Mouse (Mus musculus) hindbrain, embryonic 10.5 days (tissue): ENCODE results near the gene Mydgf. TPM values are rescaled to one million over a fixed set of nuclear protein-coding genes. Genes with fewer than 3 reads are reported as not detected.

Experiments
- DNase-seq: peaks from one replicate; pipeline ENCODE4 v3.0.0-alpha.2; 2017; ENCODE audit warnings: low spot score
- H3K27ac ChIP-seq: fragments of 300-500 bp; sonication (generic); 2 replicates; pipeline ENCODE4 v1.5.1; 2016; ENCODE audit warnings: mild to moderate bottlenecking, moderate library complexity
- H3K27me3 ChIP-seq: fragments of 300-500 bp; sonication (generic); 2 replicates; pipeline ENCODE4 v1.6.1; 2016; ENCODE audit warnings: mild to moderate bottlenecking; ENCODE audit not compliant: poor library complexity, insufficient read depth, severe bottlenecking
- H3K36me3 ChIP-seq: fragments of 300-500 bp; sonication (generic); 2 replicates; pipeline ENCODE4 v1.6.1; 2016; ENCODE audit warnings: mild to moderate bottlenecking, moderate library complexity
- H3K4me1 ChIP-seq: fragments of 300-500 bp; sonication (generic); replicated peaks from 2 replicates; pipeline ENCODE4 v1.6.1; 2016; ENCODE audit warnings: mild to moderate bottlenecking
- H3K4me3 ChIP-seq: fragments of 300-500 bp; sonication (generic); 2 replicates; pipeline ENCODE4 v1.5.1; 2016; ENCODE audit warnings: mild to moderate bottlenecking, moderate library complexity
- H3K9me3 ChIP-seq: fragments of 300-500 bp; sonication (generic); 2 replicates; pipeline ENCODE4 v1.6.1; 2016; ENCODE audit warnings: mild to moderate bottlenecking, moderate library complexity
- WGBS: fragments of 180-500 bp; shearing (Covaris S2); methylation state at CpG from one replicate; pipeline ENCODE4 v1.1.7; 2016; 5-methylcytosine and 5-hydroxymethylcytosine counted together
- polyA plus RNA-seq: library from polyadenylated mRNA; unstranded; fragments of >200 nt; fragmentation: Nextera tagmentation; extraction: Ambion mirVana; gene quantifications from 2 replicates; pipeline ENCODE4 v1.2.1, GENCODE M21; 2016

The Mydgf gene
- polyA plus RNA-seq, 1 experiment from 2014 or later, result 70.5 TPM

GRCm38 (mm10) chr17:56134463-56134971 lies 49.2 kb downstream of the Mydgf start:
- Histone ChIP-seq H3K36me3 (peaks cover 22% of the 10 kb centered on the region), H3K9me3 (no peaks in the 10 kb centered on the region; the same call in 1 of the 2 replicates), H3K4me3 (peak overlapping the region; percentile 47), H3K27me3 (peaks cover 42% of the 10 kb centered on the region), H3K27ac (peak overlapping the region; percentile 60; the same call in 1 of the 2 replicates), H3K4me1 (peaks cover 61% of the 10 kb centered on the region)
- WGBS, result 1% methylated on average over 27 of the region's 27 CpGs
- DNase-seq, result peak; percentile 68

GRCm38 (mm10) chr17:56133457-56134363 lies 50.0 kb downstream of the Mydgf start:
- Histone ChIP-seq H3K9me3 (no peaks in the 10 kb centered on the region; the same call in 1 of the 2 replicates), H3K36me3 (peaks cover 29% of the 10 kb centered on the region), H3K4me3 (peak overlapping the region; percentile 47), H3K27ac (peak overlapping the region; percentile 60), H3K4me1 (peaks cover 53% of the 10 kb centered on the region), H3K27me3 (peaks cover 34% of the 10 kb centered on the region)
- 16% methylated on average over 20 of the region's 21 CpGs for WGBS
- peak; percentile 66 for DNase-seq

- peaks cover 43% of the 10 kb centered on the region for H3K4me1 ChIP-seq
- 6% methylated on average over 14 of the region's 14 CpGs for WGBS
- no peak overlapping the region for H3K27ac ChIP-seq
Measured at GRCm38 (mm10) chr17:56132661-56133060, 51.1 kb downstream of the Mydgf start.

GRCm38 (mm10) chr17:56131814-56132213 lies 51.9 kb downstream of the Mydgf start:
- Histone ChIP-seq H3K27ac (no peak overlapping the region), H3K36me3 (peaks cover 45% of the 10 kb centered on the region), H3K27me3 (peaks cover 15% of the 10 kb centered on the region), H3K9me3 (no peaks in the 10 kb centered on the region; the same call in 1 of the 2 replicates), H3K4me1 (peaks cover 35% of the 10 kb centered on the region), H3K4me3 (no peak overlapping the region)
- WGBS, result 40% methylated on average over 7 of the region's 7 CpGs
- peak; percentile 68 for DNase-seq

More at GRCm38 (mm10) chr17:56132661-56133060, 51.1 kb downstream of the Mydgf start:
- Histone ChIP-seq H3K27me3 (peaks cover 24% of the 10 kb centered on the region), H3K9me3 (no peaks in the 10 kb centered on the region; the same call in 1 of the 2 replicates), H3K36me3 (peaks cover 36% of the 10 kb centered on the region), H3K4me3 (no peak overlapping the region; the same call in 1 of the 2 replicates)
- peak; percentile 70 for DNase-seq

- Histone ChIP-seq H3K27me3 (peaks cover 13% of the 10 kb centered on the region), H3K36me3 (peaks cover 46% of the 10 kb centered on the region), H3K27ac (no peak overlapping the region), H3K4me1 (peaks cover 35% of the 10 kb centered on the region), H3K9me3 (no peaks in the 10 kb centered on the region; the same call in 1 of the 2 replicates), H3K4me3 (no peak overlapping the region)
- no peak for DNase-seq
- 93% methylated on average over 10 of the region's 10 CpGs for WGBS
Measured at GRCm38 (mm10) chr17:56131136-56131535, 52.6 kb downstream of the Mydgf start.

- H3K36me3 ChIP-seq, result peaks cover 56% of the 10 kb centered on the region
- no peak for DNase-seq
- 93% methylated on average over 15 of the region's 15 CpGs for WGBS
- peaks cover 30% of the 10 kb centered on the region for H3K27me3 ChIP-seq
- H3K4me3 ChIP-seq, result no peak overlapping the region
- H3K9me3 ChIP-seq, result peaks cover 2% of the 10 kb centered on the region
- H3K4me1 ChIP-seq, result peaks cover 19% of the 10 kb centered on the region
- no peak overlapping the region for H3K27ac ChIP-seq
Measured at GRCm38 (mm10) chr17:56128246-56128645, 55.5 kb downstream of the Mydgf start.

GRCm38 (mm10) chr17:56126175-56126574 lies 57.5 kb downstream of the Mydgf start:
- H3K9me3 ChIP-seq, result peaks cover 19% of the 10 kb centered on the region
- H3K4me1 ChIP-seq, result peaks cover 12% of the 10 kb centered on the region
- H3K27ac ChIP-seq, result no peak overlapping the region
- peaks cover 50% of the 10 kb centered on the region for H3K27me3 ChIP-seq
- no peak overlapping the region for H3K4me3 ChIP-seq
- 80% methylated on average over 11 of the region's 11 CpGs for WGBS
- peaks cover 56% of the 10 kb centered on the region for H3K36me3 ChIP-seq
- DNase-seq, result no peak

Other genes with a start within 250 kb of the Mydgf start
- gene Zfp119b, start 234.4 kb downstream of the Mydgf start, polyA plus RNA-seq, result 4.6 and 5.6 TPM in 2 replicates
- gene Ebi3, start 231.3 kb downstream of the Mydgf start, polyA plus RNA-seq, result 1.9 and 2.8 TPM in 2 replicates
- gene Yju2, start 224.8 kb downstream of the Mydgf start, polyA plus RNA-seq, result 28.5 and 31.3 TPM in 2 replicates
- gene Shd, start 213.5 kb downstream of the Mydgf start, polyA plus RNA-seq, result 52.0 and 105 TPM in 2 replicates
- 67.6 and 99.5 TPM in 2 replicates for gene Fsd1, start 197.4 kb downstream of the Mydgf start, polyA plus RNA-seq
- gene Stap2, start 178.3 kb downstream of the Mydgf start, polyA plus RNA-seq, result 6.0 and 8.3 TPM in 2 replicates
- 131 and 177 TPM in 2 replicates for gene Mpnd, start 178.2 kb downstream of the Mydgf start, polyA plus RNA-seq
- 161 and 163 TPM in 2 replicates for gene Sh3gl1, start 147.3 kb downstream of the Mydgf start, polyA plus RNA-seq
- 35.3 and 46.0 TPM in 2 replicates for gene Chaf1a, start 143.5 kb downstream of the Mydgf start, polyA plus RNA-seq
- 38.7 and 52.7 TPM in 2 replicates for gene Ubxn6, start 108.9 kb downstream of the Mydgf start, polyA plus RNA-seq
- gene Hdgfl2, start 104.3 kb downstream of the Mydgf start, polyA plus RNA-seq, result 186 and 190 TPM in 2 replicates
- 0.04 and 0.06 TPM in 2 replicates for gene Plin4, start 74.1 kb downstream of the Mydgf start, polyA plus RNA-seq
- 0.39 and 0.42 TPM in 2 replicates for gene Plin5, start 66.3 kb downstream of the Mydgf start, polyA plus RNA-seq
- not detected in 2 replicates for gene Lrg1, start 61.9 kb downstream of the Mydgf start, polyA plus RNA-seq
- 2.3 and 3.8 TPM in 2 replicates for gene Sema6b, start 43.6 kb downstream of the Mydgf start, polyA plus RNA-seq
- gene Tnfaip8l1, start 21.4 kb downstream of the Mydgf start, polyA plus RNA-seq, result 10.4 and 11.8 TPM in 2 replicates
- 43.0 and 52.3 TPM in 2 replicates for gene Dpp9, start 35.0 kb upstream of the Mydgf start, polyA plus RNA-seq
- gene Fem1a, start 72.9 kb upstream of the Mydgf start, polyA plus RNA-seq, result 13.3 and 15.5 TPM in 2 replicates
- gene Ticam1, start 92.9 kb upstream of the Mydgf start, polyA plus RNA-seq, result 2.4 and 2.6 TPM in 2 replicates
- 50.9 and 61.6 TPM in 2 replicates for gene Plin3, start 109.0 kb upstream of the Mydgf start, polyA plus RNA-seq
- not detected in 2 replicates for gene Arrdc5, start 116.4 kb upstream of the Mydgf start, polyA plus RNA-seq
- gene Uhrf1, start 119.4 kb upstream of the Mydgf start, polyA plus RNA-seq, result 196 and 300 TPM in 2 replicates
- 51.5 and 65.8 TPM in 2 replicates for gene Kdm4b, start 142.1 kb upstream of the Mydgf start, polyA plus RNA-seq